Mouse (Mus musculus): ENCODE data around the gene Pik3ip1. TPM values are rescaled to one million over a fixed set of nuclear protein-coding genes. Genes with fewer than 3 reads are reported as not detected.
A peak's percentile ranks its signal among the peaks of the same experiment; 100 is the strongest.

The Pik3ip1 gene
- total RNA-seq, 1 experiment from 2014 or later, result 11.1 TPM

- DNase-seq, result no peak
Measured at GRCm38 (mm10) chr11:3374741-3375140, 44.5 kb downstream of the Pik3ip1 start.

- no peak for DNase-seq
Measured at GRCm38 (mm10) chr11:3379427-3379826, 49.2 kb downstream of the Pik3ip1 start.

- DNase-seq, result no peak
Measured at GRCm38 (mm10) chr11:3381148-3381814, 51.1 kb downstream of the Pik3ip1 start.

- peak; percentile 33 for DNase-seq
Measured at GRCm38 (mm10) chr11:3382602-3383594, 52.7 kb downstream of the Pik3ip1 start.

- peak; percentile 93 for DNase-seq
Measured at GRCm38 (mm10) chr11:3386941-3387368, 56.8 kb downstream of the Pik3ip1 start.

GRCm38 (mm10) chr11:3387482-3388196 lies 57.4 kb downstream of the Pik3ip1 start:
- DNase-seq, result no peak

GRCm38 (mm10) chr11:3389996-3390395 lies 59.8 kb downstream of the Pik3ip1 start:
- no peak for DNase-seq

GRCm38 (mm10) chr11:3390789-3391188 lies 60.6 kb downstream of the Pik3ip1 start:
- no peak for DNase-seq

GRCm38 (mm10) chr11:3392526-3392925 lies 62.3 kb downstream of the Pik3ip1 start:
- DNase-seq, result no peak

Other genes with a start within 250 kb of the Pik3ip1 start
- 39.4 and 60.7 TPM in 2 replicates for gene Sfi1, start 136.9 kb upstream of the Pik3ip1 start, total RNA-seq (2021)
- 57.0 and 61.1 TPM in 2 replicates for gene Eif4enif1, start 128.0 kb upstream of the Pik3ip1 start, total RNA-seq (2021)
- gene Drg1, start 64.0 kb upstream of the Pik3ip1 start, total RNA-seq (2021), result 93.9 and 95.9 TPM in 2 replicates
- gene Patz1, start 41.5 kb upstream of the Pik3ip1 start, total RNA-seq (2021), result 31.6 and 38.3 TPM in 2 replicates
- gene Limk2, start 78.8 kb downstream of the Pik3ip1 start, total RNA-seq (2021), result 21.4 and 30.6 TPM in 2 replicates
- gene Rnf185, start 122.0 kb downstream of the Pik3ip1 start, total RNA-seq (2021), result 28.9 and 33.8 TPM in 2 replicates
- 0.15 and 0.19 TPM in 2 replicates for gene Pla2g3, start 157.9 kb downstream of the Pik3ip1 start, total RNA-seq (2021)
- 0.75 and 0.82 TPM in 2 replicates for gene Inpp5j, start 174.4 kb downstream of the Pik3ip1 start, total RNA-seq (2021)
- 33.6 and 33.8 TPM in 2 replicates for gene Selenom, start 184.3 kb downstream of the Pik3ip1 start, total RNA-seq (2021)
- 56.2 and 69.1 TPM in 2 replicates for gene Smtn, start 210.2 kb downstream of the Pik3ip1 start, total RNA-seq (2021)